Mouse (Mus musculus) limb, embryonic 14.5 days (tissue): ENCODE data around the gene Oxld1. TPM values are rescaled to one million over a fixed set of nuclear protein-coding genes. Genes with fewer than 3 reads are reported as not detected.
A peak's percentile ranks its signal among the peaks of the same experiment; 100 is the strongest.

Experiments
- ATAC-seq: fragments of 200-750 bp; cut with Nextera tagmentation; 2 replicates; pipeline ENCODE4 v1.8.0; 2017; ENCODE audit warnings: low read depth, moderate number of reproducible peaks, moderate TSS enrichment; ENCODE audit not compliant: low FRiP score
- DNase-seq: peaks from one replicate; pipeline ENCODE4 v3.0.0-alpha.2; 2015; ENCODE audit warnings: low spot score
- H3K27ac ChIP-seq: fragments of 300-500 bp; sonication (generic); replicated peaks from 2 replicates; pipeline ENCODE4 v1.5.1; 2014; ENCODE audit warnings: low read depth, mild to moderate bottlenecking, low read length, moderate library complexity, mixed read lengths
- H3K27me3 ChIP-seq: fragments of 300-500 bp; sonication (generic); 2 replicates; pipeline ENCODE4 v1.6.1; 2014; ENCODE audit warnings: low read length, mixed read lengths; ENCODE audit not compliant: control insufficient read depth, insufficient read depth
- H3K36me3 ChIP-seq: fragments of 300-500 bp; sonication (generic); 2 replicates; pipeline ENCODE4 v1.6.1; 2014; ENCODE audit warnings: mild to moderate bottlenecking, low read length, moderate library complexity, mixed read lengths; ENCODE audit not compliant: control insufficient read depth, insufficient read depth
- H3K4me1 ChIP-seq: fragments of 300-500 bp; sonication (generic); 2 replicates; pipeline ENCODE4 v1.6.1; 2014; ENCODE audit warnings: antibody characterized with exemption, low read length, mixed read lengths; ENCODE audit not compliant: control insufficient read depth, insufficient read depth
- H3K4me2 ChIP-seq: fragments of 300-500 bp; sonication (generic); replicated peaks from 2 replicates; pipeline ENCODE4 v1.6.1; 2014; ENCODE audit warnings: low read depth, mild to moderate bottlenecking, low read length, moderate library complexity; ENCODE audit not compliant: severe bottlenecking
- H3K4me3 ChIP-seq: fragments of 300-500 bp; sonication (generic); replicated peaks from 2 replicates; pipeline ENCODE4 v1.5.1; 2014; ENCODE audit warnings: low read length
- H3K9ac ChIP-seq: fragments of 300-500 bp; sonication (generic); 2 replicates; pipeline ENCODE4 v1.6.1; 2014; ENCODE audit warnings: mild to moderate bottlenecking, low read depth, low read length, moderate library complexity; ENCODE audit not compliant: severe bottlenecking
- H3K9me3 ChIP-seq: fragments of 300-500 bp; sonication (generic); 2 replicates; pipeline ENCODE4 v1.6.1; 2016; ENCODE audit warnings: low read length; ENCODE audit not compliant: control insufficient read depth
- POLR2A ChIP-seq: fragments of 200-500 bp; IDR thresholded peaks from 2 replicates; pipeline ENCODE4 v1.8.0; 2012; ENCODE audit warnings: inconsistent platforms, mild to moderate bottlenecking, moderate library complexity, borderline replicate concordance; ENCODE audit not compliant: insufficient read depth, insufficient read length; ENCODE audit errors: extremely low read depth
- WGBS: fragments of 180-500 bp; shearing (Covaris S2); extraction: QIAGEN DNeasy Blood & Tissue Kit; methylation state at CpG from one replicate; pipeline ENCODE4 v1.1.7; 2014; 5-methylcytosine and 5-hydroxymethylcytosine counted together
- polyA plus RNA-seq, 2 experiments: library from polyadenylated mRNA; depleted of rRNA in 1 of 2; stranded (reverse) in 1 of 2; unstranded in 1 of 2; fragments of >200 nt; fragmentation: Nextera tagmentation in 1 of 2; extraction: Ambion mirVana in 1 of 2; gene quantifications; 2 replicates each; pipeline versions ENCODE4 v1.2.1 to v1.2.3; 2012 to 2014

Gene Oxld1
- polyA plus RNA-seq, 2 experiments, result 12.3 to 14.3 TPM

- DNase-seq (no peak), ATAC-seq (no peak)
- peaks cover 39% of the 10 kb centered on the region for H3K36me3 ChIP-seq
- H3K9me3 ChIP-seq, result no peaks in the 10 kb centered on the region
- no peaks in the 10 kb centered on the region for H3K27me3 ChIP-seq
- TF ChIP-seq POLR2A, result no peak
- H3K9ac ChIP-seq, result no peak overlapping the region; the same call in 1 of the 2 replicates
- H3K4me1 ChIP-seq, result no peaks in the 10 kb centered on the region
- H3K4me3 ChIP-seq, result no peak overlapping the region
- no peak overlapping the region for H3K4me2 ChIP-seq
- WGBS, result 24% methylated on average over 3 of the region's 3 CpGs
- no peak overlapping the region for H3K27ac ChIP-seq
Observed at GRCm38 (mm10) chr11:120500357-120500756, 42.5 kb upstream of the Oxld1 start.

GRCm38 (mm10) chr11:120499894-120500293 lies 42.0 kb upstream of the Oxld1 start:
- Histone ChIP-seq H3K27me3 (no peaks in the 10 kb centered on the region), H3K4me2 (no peak overlapping the region), H3K27ac (no peak overlapping the region), H3K9ac (no peak overlapping the region), H3K4me3 (no peak overlapping the region), H3K36me3 (peaks cover 43% of the 10 kb centered on the region), H3K4me1 (no peaks in the 10 kb centered on the region), H3K9me3 (no peaks in the 10 kb centered on the region)
- no peak for ATAC-seq
- WGBS, result 74% methylated on average over 6 of the region's 6 CpGs
- TF ChIP-seq POLR2A, result no peak
- no peak for DNase-seq

- Histone ChIP-seq H3K27me3 (no peaks in the 10 kb centered on the region), H3K4me3 (no peak overlapping the region), H3K9ac (no peak overlapping the region), H3K4me2 (no peak overlapping the region), H3K4me1 (no peaks in the 10 kb centered on the region), H3K36me3 (peaks cover 51% of the 10 kb centered on the region), H3K27ac (no peak overlapping the region), H3K9me3 (no peaks in the 10 kb centered on the region)
- WGBS, result 87% methylated on average over 5 of the region's 5 CpGs
- ATAC-seq (no peak), DNase-seq (no peak)
- TF ChIP-seq POLR2A, result no peak
Observed at GRCm38 (mm10) chr11:120498891-120499290, 41.0 kb upstream of the Oxld1 start.

- TF ChIP-seq POLR2A, result no peak
- Histone ChIP-seq H3K4me1 (peaks cover 2% of the 10 kb centered on the region), H3K27ac (no peak overlapping the region), H3K4me3 (no peak overlapping the region), H3K9me3 (no peaks in the 10 kb centered on the region), H3K9ac (no peak overlapping the region), H3K36me3 (peaks cover 51% of the 10 kb centered on the region), H3K4me2 (no peak overlapping the region), H3K27me3 (no peaks in the 10 kb centered on the region)
- ATAC-seq (no peak), DNase-seq (no peak)
- 94% methylated on average over 12 of the region's 12 CpGs for WGBS
Observed at GRCm38 (mm10) chr11:120498226-120498625, 40.4 kb upstream of the Oxld1 start.

GRCm38 (mm10) chr11:120497436-120497835 lies 39.6 kb upstream of the Oxld1 start:
- peaks cover 51% of the 10 kb centered on the region for H3K36me3 ChIP-seq
- WGBS, result 88% methylated on average over 3 of the region's 3 CpGs

GRCm38 (mm10) chr11:120493911-120494310 lies 36.0 kb upstream of the Oxld1 start:
- Histone ChIP-seq H3K9ac (no peak overlapping the region), H3K4me3 (no peak overlapping the region), H3K9me3 (no peaks in the 10 kb centered on the region), H3K4me1 (peaks cover 25% of the 10 kb centered on the region), H3K4me2 (peak overlapping the region; percentile 93; the same call in 1 of the 2 replicates), H3K27ac (no peak overlapping the region), H3K27me3 (no peaks in the 10 kb centered on the region), H3K36me3 (peaks cover 57% of the 10 kb centered on the region)
- DNase-seq (no peak), ATAC-seq (no peak)
- WGBS, result 81% methylated on average over 3 of the region's 3 CpGs
- TF ChIP-seq POLR2A, result no peak

More at GRCm38 (mm10) chr11:120497436-120497835, 39.6 kb upstream of the Oxld1 start:
- no peak for ATAC-seq
- H3K4me3 ChIP-seq, result no peak overlapping the region
- DNase-seq, result no peak
- peaks cover 10% of the 10 kb centered on the region for H3K4me1 ChIP-seq
- no peaks in the 10 kb centered on the region for H3K27me3 ChIP-seq
- no peaks in the 10 kb centered on the region for H3K9me3 ChIP-seq
- H3K4me2 ChIP-seq, result no peak overlapping the region
- TF ChIP-seq POLR2A, result no peak
- H3K9ac ChIP-seq, result no peak overlapping the region
- H3K27ac ChIP-seq, result no peak overlapping the region
